Mouse (Mus musculus) forebrain, embryonic 11.5 days (tissue): ENCODE data around the gene Bsdc1. TPM values are rescaled to one million over a fixed set of nuclear protein-coding genes. Genes with fewer than 3 reads are reported as not detected.
"Not testable (repeated sequence)": the region's sequence is repeated elsewhere in the genome, so short reads cannot be mapped to it uniquely, and the experiment has no call there.

ENCODE experiments used
- ATAC-seq: fragments of 200-750 bp; cut with Nextera tagmentation; replicated peaks from 2 replicates; pipeline ENCODE4 v1.8.0; 2017; ENCODE audit warnings: moderate TSS enrichment; ENCODE audit not compliant: low FRiP score
- DNase-seq: peaks from one replicate; pipeline ENCODE4 v3.0.0-alpha.2; 2017; ENCODE audit warnings: low spot score
- H3K27ac ChIP-seq: fragments of 300-500 bp; sonication (generic); 2 replicates; pipeline ENCODE4 v1.5.1; 2014; ENCODE audit warnings: low read depth, low read length
- H3K27me3 ChIP-seq: fragments of 300-500 bp; sonication (generic); 2 replicates; pipeline ENCODE4 v1.6.1; 2014; ENCODE audit warnings: mild to moderate bottlenecking, low read length, mixed read lengths; ENCODE audit not compliant: control insufficient read depth, insufficient read depth
- H3K36me3 ChIP-seq: fragments of 300-500 bp; sonication (generic); 2 replicates; pipeline ENCODE4 v1.6.1; 2014; ENCODE audit warnings: mild to moderate bottlenecking, low read length, moderate library complexity, mixed read lengths; ENCODE audit not compliant: control insufficient read depth, insufficient read depth
- H3K4me1 ChIP-seq: fragments of 300-500 bp; sonication (generic); replicated peaks from 2 replicates; pipeline ENCODE4 v1.6.1; 2014; ENCODE audit warnings: low read length, mixed read lengths; ENCODE audit not compliant: control insufficient read depth, insufficient read depth
- H3K4me2 ChIP-seq: fragments of 300-500 bp; sonication (generic); 2 replicates; pipeline ENCODE4 v1.6.1; 2014; ENCODE audit warnings: low read depth, mild to moderate bottlenecking, low read length, moderate library complexity, mixed read lengths; ENCODE audit not compliant: severe bottlenecking
- H3K4me3 ChIP-seq: fragments of 300-500 bp; sonication (generic); 2 replicates; pipeline ENCODE4 v1.5.1; 2014; ENCODE audit warnings: low read depth, low read length
- H3K9ac ChIP-seq: fragments of 300-500 bp; sonication (generic); 2 replicates; pipeline ENCODE4 v1.6.1; 2014; ENCODE audit warnings: low read length
- H3K9me3 ChIP-seq: fragments of 300-500 bp; sonication (generic); 2 replicates; pipeline ENCODE4 v1.6.1; 2016; ENCODE audit warnings: low read length, mixed read lengths; ENCODE audit not compliant: control insufficient read depth
- WGBS: fragments of 180-500 bp; shearing (Covaris S2); extraction: QIAGEN DNeasy Blood & Tissue Kit; methylation state at CpG from one replicate; pipeline ENCODE4 v1.1.7; 2014; 5-methylcytosine and 5-hydroxymethylcytosine counted together
- polyA plus RNA-seq: library from polyadenylated mRNA; unstranded; fragments of >200 nt; fragmentation: Nextera tagmentation; extraction: Ambion mirVana; gene quantifications from 2 replicates; pipeline ENCODE4 v1.2.1, GENCODE M21; 2014

The Bsdc1 gene
- polyA plus RNA-seq, 1 experiment from 2014 or later: 25.3 TPM

DNA sequence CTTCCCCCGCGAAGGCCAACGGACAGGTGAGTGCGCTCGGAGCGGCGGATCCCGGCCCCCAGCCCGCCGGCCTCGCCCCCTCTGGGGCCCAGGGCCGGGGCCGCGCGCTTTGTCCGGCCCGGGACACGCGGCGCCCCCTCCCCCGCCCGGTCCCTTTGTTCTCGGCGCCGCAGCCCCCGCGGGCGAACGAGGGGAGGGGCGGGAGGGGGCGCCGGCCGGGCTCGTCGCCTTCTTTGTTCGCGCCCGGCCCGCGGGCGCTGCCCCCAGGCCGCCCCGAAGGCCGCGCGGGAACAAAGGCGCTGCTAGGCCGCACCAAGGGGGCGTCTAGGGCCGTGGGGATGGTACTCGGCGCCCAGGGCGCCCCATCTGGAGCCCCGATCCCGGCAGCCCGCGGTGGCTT is 52.5 kb downstream of the Bsdc1 start:
- Histone ChIP-seq H3K9ac (peak overlapping the region; percentile 100), H3K4me2 (peak overlapping the region; percentile 75), H3K4me3 (peak overlapping the region; percentile 100), H3K9me3 (no peaks in the 10 kb centered on the region), H3K4me1 (peaks cover 21% of the 10 kb centered on the region), H3K36me3 (peaks cover 6% of the 10 kb centered on the region; the same call in 1 of the 2 replicates), H3K27ac (peak overlapping the region; percentile 96), H3K27me3 (no peaks in the 10 kb centered on the region; the same call in 1 of the 2 replicates)
- DNase-seq (no peak), ATAC-seq (peak; percentile 47)
- 0% methylated on average over 8 of the region's 57 CpGs for WGBS

DNA sequence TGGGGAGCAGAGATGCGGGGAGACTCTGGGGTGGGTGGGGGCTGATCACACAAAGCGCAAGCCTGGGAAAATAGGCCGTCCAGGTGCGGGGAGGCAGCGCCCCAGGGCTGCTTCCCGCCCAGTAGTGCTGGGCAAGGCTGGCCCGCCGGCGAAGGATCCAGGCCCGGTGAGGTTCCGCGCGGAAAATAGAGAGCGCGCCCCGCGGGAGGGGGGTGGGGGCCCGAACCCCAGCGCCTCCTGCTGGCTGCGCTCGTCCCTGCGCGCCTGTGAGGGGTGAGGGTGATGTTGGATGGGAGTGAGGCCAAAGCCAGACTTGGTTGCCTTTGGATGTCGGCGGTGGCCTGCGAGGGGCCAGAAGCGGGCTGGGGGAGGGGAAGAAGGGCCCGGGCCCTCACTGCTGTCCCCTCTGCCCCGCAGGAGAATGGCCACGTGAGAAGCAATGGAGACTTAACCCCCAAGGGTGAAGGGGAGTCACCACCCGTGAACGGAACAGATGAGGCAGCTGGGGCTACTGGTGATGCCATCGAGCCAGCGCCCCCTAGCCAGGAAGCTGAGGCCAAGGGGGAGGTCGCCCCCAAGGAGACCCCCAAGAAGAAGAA is 53.0 kb downstream of the Bsdc1 start:
- H3K9ac ChIP-seq: peak overlapping the region; percentile 100
- peak overlapping the region; percentile 75 for H3K4me2 ChIP-seq
- under 1% methylated on average over 33 of the region's 35 CpGs for WGBS
- H3K27me3 ChIP-seq: no peaks in the 10 kb centered on the region; the same call in 1 of the 2 replicates
- peak overlapping the region; percentile 100 for H3K4me3 ChIP-seq
- peak overlapping the region; percentile 96 for H3K27ac ChIP-seq
- no peaks in the 10 kb centered on the region for H3K9me3 ChIP-seq
- H3K4me1 ChIP-seq: peaks cover 21% of the 10 kb centered on the region
- DNase-seq (peak; percentile 89), ATAC-seq (peak; percentile 48)
- H3K36me3 ChIP-seq: peaks cover 6% of the 10 kb centered on the region; the same call in 1 of the 2 replicates

DNA sequence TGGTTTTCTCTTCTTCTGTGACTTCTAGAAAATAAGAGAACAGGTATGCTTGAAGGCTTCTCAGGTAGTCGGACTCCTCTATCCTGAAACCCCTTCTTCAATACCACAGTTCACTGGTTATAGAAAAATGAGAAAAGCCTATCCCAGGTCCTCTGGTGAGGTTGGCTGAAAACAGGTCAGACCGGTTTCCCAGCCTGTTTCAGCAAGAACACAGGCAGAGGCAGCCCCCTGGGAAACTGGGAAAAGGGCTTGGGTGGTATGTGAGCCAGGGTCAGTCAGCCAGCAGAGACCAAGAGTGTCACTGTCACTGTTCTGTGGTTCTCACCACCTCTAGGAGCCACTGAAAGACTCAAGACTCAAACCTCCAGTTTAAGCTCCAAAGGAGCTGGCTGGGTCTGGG is 55.5 kb downstream of the Bsdc1 start:
- Histone ChIP-seq H3K4me3 (no peak overlapping the region), H3K9ac (no peak overlapping the region), H3K36me3 (peaks cover 10% of the 10 kb centered on the region; the same call in 1 of the 2 replicates), H3K9me3 (no peaks in the 10 kb centered on the region), H3K27ac (peak overlapping the region; percentile 12; the same call in 1 of the 2 replicates), H3K4me2 (no peak overlapping the region), H3K4me1 (peaks cover 10% of the 10 kb centered on the region), H3K27me3 (no peaks in the 10 kb centered on the region)
- 57% methylated on average over 2 of the region's 2 CpGs for WGBS
- ATAC-seq (no peak), DNase-seq (no peak)

DNA sequence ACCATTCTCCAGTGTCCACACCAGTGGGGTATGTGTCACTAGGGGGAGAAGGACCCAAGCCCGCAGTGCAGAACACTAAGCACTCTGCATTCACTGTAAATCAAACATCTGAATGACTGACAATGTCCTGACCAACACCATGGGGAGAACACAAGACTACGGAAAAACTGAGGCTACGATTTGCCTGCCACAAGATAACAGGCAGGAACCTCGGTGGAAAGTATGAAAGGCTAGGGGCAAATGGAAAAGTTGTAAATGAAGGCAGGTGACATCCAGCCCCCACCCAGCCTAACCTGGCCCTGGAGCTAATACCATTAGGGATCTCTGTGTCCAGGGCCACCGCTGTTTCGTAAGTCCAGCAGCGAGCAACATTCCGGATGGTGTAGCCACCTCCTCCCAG is 57.1 kb downstream of the Bsdc1 start:
- Histone ChIP-seq H3K9me3 (no peaks in the 10 kb centered on the region), H3K4me1 (0 out of 2 replicates have a peak, but pooled peaks cover 5% of the 10 kb centered on the region), H3K27ac (no peak overlapping the region), H3K36me3 (peaks cover 16% of the 10 kb centered on the region), H3K4me2 (no peak overlapping the region), H3K4me3 (no peak overlapping the region), H3K9ac (no peak overlapping the region), H3K27me3 (no peaks in the 10 kb centered on the region)
- no peak for DNase-seq
- ATAC-seq: no peak
- WGBS: 98% methylated on average over 8 of the region's 8 CpGs

DNA sequence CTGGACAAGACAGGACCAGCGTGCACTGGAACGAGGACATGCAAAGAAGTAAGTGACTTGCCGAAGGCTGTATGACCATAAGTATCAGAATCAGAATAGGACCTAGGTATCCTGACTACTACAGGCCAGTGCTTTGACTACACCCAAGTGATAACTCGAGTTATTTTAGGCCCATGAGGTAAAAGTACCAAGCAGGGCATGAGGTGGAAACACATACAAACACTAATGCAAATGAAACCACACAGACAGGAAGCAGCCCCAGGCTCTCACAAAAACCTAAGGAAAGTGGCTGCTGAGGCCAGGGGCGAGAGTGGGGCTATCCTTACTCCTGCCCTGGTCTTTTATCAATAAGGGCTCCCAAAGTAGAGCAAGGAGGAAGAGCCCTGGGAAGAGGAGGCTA is 64.0 kb downstream of the Bsdc1 start:
- 90% methylated on average over 5 of the region's 5 CpGs for WGBS
- Histone ChIP-seq H3K4me2 (no peak overlapping the region), H3K27me3 (no peaks in the 10 kb centered on the region), H3K4me3 (no peak overlapping the region), H3K4me1 (no peaks in the 10 kb centered on the region), H3K9ac (no peak overlapping the region), H3K36me3 (peaks cover 14% of the 10 kb centered on the region), H3K9me3 (no peaks in the 10 kb centered on the region), H3K27ac (no peak overlapping the region)
- no peak for DNase-seq
- ATAC-seq: no peak

DNA sequence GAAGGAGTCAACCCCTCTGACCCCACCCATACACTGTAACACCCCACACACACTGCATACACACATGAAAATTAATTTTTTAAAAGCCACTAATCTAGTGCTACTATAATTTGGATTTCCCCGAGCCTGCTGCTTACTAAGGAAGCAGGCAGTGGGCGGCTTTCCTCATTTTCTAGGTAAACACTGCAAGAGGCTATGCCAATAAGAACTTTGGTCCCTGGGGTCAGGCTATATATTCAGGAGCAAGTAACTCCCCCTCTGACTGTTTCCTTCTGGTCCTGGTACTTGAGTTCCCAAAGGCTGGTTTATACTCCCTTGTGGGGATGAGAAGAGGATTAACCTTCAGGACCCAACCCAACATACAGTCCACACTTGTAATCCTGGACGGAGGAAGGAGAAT is 64.5 kb downstream of the Bsdc1 start:
- DNase-seq (no peak), ATAC-seq (no peak)
- H3K9me3 ChIP-seq: no peaks in the 10 kb centered on the region
- H3K27ac ChIP-seq: no peak overlapping the region
- H3K9ac ChIP-seq: no peak overlapping the region
- no peak overlapping the region for H3K4me3 ChIP-seq
- H3K4me2 ChIP-seq: no peak overlapping the region
- no peaks in the 10 kb centered on the region for H3K4me1 ChIP-seq
- no peaks in the 10 kb centered on the region for H3K27me3 ChIP-seq
- WGBS: 97% methylated on average over 3 of the region's 3 CpGs
- peaks cover 14% of the 10 kb centered on the region for H3K36me3 ChIP-seq

DNA sequence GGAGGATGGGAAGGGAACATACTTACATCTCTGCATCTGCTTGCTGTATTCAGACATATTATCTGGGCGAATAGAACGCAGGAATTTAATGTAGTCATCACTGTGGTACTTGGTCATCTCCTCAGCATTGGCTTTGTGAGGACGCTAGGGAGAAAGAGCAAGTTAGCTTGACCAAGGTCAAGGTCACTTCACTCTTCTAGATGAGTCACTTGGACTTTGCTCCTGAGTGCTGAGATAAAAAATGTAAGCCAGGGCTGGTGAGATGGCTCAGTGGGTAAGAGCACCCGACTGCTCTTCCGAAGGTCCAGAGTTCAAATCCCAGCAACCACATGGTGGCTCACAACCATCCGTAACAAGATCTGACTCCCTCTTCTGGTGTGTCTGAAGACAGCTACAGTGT is 67.5 kb downstream of the Bsdc1 start:
- H3K9me3 ChIP-seq, ATAC-seq: not testable (repeated sequence)

More for the DNA sequence above, 67.5 kb downstream of the Bsdc1 start:
- WGBS: 94% methylated on average over 5 of the region's 6 CpGs
- not testable (repeated sequence) for DNase-seq, H3K4me3 ChIP-seq, H3K36me3 ChIP-seq, H3K27me3 ChIP-seq, H3K27ac ChIP-seq, H3K4me1 ChIP-seq, H3K9ac ChIP-seq, H3K4me2 ChIP-seq
